Mouse (Mus musculus) cerebellum, adult 9-10 months (tissue): ENCODE data around the gene Pold1.
A peak's percentile ranks its signal among the peaks of the same experiment; 100 is the strongest.

Experiments
- DNase-seq: peaks from one replicate; pipeline ENCODE4 v3.0.0; 2022

Pold1 gene

GRCm38 (mm10) chr7:44548497-44549087, at the start of gene Pold1:
Pold1 (minus strand) TSS chr7:44548849.
- DNase-seq, result peak; percentile 100

DNA sequence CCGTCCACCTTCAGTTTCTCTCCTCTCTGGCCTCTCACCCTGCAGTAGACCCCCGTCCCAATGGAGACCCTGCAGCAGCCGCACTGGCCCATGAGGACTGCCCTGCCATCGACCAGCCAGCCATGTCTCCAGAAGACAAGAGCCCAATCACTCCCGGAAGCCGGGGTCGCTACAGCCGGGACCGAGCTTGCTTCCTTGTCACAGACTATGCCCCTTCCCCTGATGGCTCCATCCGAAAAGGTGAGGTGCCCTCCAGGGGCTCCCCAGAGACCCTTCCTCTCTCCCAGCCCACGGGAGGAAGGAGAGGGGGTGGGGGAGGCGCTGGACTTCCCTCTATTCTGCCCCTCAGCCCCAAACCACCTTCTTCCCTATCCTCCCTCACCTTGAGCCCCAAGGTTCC, 49.7 kb upstream of the Pold1 start:
- DNase-seq, result no peak

- DNase-seq, result no peak
Observed at GRCm38 (mm10) chr7:44597666-44598065, 49.0 kb upstream of the Pold1 start.

DNA sequence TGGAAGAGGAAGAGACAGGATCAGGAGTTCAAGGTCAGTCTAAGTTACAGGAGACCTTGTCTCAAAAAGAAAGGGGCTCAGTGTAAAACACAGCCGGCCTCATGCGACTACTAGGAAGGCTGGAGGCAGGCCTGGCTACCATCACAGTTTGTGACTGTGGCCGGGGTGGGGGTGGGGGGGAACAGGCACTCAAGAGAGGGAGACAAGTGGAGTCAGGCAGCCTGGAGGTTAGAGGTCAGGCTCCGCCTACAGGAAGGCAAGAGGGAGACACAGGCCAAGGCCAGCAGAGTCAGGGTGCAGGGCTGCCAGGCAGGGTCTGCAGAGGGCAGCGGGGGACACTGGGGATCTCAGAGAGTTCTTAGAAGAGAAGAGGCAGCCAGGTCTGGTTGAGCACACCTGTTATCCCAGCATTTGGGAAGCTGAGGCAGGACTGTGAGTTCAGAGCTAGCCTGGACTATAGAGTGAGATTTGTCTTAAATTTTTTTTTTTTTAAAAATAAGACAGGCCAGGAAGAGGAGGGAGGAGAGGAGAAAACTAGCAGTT, 48.4 kb upstream of the Pold1 start:
- peak; percentile 56 for DNase-seq

DNA sequence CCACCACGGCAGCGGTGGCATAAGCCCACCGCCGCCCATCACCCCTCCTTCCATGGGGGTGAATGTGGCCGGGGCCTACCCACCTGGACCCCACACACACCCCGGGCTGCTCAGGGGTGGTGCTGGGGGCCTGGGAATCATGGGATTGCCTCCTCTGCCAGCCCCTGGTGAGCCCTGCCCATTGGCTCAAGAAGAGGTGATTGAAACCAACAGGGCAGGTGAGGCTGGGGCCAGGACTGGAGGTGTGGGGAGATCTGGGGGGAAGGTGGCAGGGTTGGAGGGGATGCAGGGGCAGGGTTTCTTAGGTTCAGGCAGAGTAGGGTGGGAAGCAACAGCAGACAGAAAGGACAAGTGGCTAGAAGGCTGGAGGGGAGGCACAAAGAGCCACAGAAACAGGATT, 47.4 kb upstream of the Pold1 start:
- peak; percentile 52 for DNase-seq

GRCm38 (mm10) chr7:44595131-44595561, 46.5 kb upstream of the Pold1 start:
- DNase-seq, result peak; percentile 64

GRCm38 (mm10) chr7:44594291-44594690, 45.6 kb upstream of the Pold1 start:
- peak; percentile 95 for DNase-seq

GRCm38 (mm10) chr7:44593775-44594174, 45.1 kb upstream of the Pold1 start:
- DNase-seq, result peak; percentile 96

GRCm38 (mm10) chr7:44593051-44593450, 44.4 kb upstream of the Pold1 start:
- DNase-seq, result peak; percentile 69

DNA sequence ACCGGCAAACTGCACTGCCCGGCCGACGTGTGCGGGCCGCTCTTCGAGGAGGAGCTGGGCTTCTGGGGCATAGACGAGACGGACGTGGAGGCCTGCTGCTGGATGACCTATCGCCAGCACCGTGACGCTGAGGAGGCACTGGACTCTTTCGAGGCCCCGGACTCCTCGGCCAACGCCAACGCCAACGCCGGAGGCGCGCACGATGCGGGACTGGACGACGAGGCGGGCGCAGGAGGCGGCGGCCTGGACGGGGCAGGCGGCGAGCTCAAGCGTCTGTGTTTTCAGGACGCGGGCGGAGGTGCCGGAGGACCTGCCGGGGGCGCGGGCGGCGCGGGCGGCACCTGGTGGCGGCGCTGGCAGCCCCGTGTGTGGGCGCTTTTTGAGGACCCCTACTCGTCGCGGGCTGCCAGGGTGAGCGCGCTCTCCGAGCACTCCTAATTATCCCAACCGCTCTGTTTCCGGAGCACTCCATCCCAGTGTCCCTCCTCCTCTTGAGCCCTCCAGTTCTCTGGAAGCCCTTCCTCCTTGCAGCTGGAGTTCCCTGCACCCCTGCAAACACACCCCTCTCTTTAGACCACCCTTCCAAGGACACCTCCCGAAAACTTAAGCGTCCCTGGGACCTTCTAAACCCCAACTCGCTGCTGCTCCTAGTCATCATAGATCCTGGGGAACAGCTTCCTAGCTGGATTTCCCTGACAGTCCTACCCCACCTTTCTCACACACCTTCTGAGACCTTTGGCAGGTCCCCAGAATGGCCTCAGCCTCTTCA, 42.9 kb upstream of the Pold1 start:
- peak; percentile 70 for DNase-seq

- DNase-seq, result peak; percentile 98
Observed at GRCm38 (mm10) chr7:44590402-44591347, 42.0 kb upstream of the Pold1 start, which contains the start of gene Kcnc3. Kcnc3 (plus strand) TSS chr7:44590664.

DNA sequence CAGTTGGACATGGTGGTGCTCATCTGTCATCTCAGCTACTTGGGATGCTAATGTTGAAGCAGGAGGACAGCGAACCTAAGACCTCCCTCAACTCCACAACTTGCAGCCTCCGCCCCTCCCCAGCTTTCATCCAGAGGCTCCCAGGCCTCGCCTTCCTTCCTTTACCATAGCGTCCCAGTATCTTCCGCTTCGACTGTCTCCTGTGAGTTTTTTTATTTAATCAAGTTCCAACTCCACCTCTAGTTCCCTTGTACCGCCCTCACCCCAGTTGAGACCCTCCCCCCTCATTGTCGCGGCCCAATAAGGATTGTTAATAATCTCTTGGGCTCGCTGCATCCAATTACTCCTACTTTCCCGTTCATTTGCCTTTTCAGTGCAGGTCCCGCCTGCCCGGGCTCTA, 41.3 kb upstream of the Pold1 start:
- peak; percentile 82 for DNase-seq

GRCm38 (mm10) chr7:44589149-44589548, 40.5 kb upstream of the Pold1 start:
- peak; percentile 97 for DNase-seq

- no peak for DNase-seq
Observed at GRCm38 (mm10) chr7:44588338-44588737, 39.7 kb upstream of the Pold1 start.

DNA sequence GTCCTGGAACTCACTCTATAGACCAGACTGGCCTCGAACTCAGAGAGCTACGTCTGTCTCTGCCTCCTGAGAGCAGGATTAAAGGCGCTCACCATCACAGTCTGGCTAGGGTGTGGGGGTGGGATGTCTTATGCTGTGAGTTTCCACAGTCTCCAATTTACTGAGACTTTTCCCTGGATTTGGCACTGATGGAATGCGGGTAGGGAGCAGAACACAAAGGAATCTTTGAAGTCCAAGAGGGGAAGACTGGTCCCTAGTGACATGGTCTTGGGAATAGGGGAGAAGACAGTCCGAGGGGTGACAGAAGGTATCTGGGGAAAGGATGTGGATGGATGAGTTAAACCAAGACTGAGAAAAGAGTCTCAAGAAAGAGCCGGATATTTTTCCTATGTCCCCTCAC, 39.0 kb upstream of the Pold1 start:
- DNase-seq, result peak; percentile 61

DNA sequence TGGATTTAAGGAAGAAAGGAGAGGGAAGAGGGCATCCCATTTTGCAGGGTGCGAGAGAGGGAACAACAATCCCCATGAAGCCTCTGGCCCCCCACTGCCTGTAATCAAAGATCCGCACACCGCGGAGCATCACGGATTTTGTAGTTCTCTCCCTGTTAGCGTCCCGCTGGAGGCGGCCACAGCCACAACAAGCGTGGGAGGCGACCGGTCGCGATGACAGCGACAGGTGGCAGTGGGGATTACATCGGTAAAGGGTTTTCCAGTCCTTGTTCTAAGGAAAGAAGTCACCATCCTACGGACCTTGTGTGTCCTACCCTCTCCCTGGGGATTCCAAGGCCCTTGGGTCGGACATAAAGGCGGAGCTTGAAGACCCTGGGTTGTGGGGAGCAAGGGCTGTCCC, 38.3 kb upstream of the Pold1 start:
- DNase-seq, result peak; percentile 93

GRCm38 (mm10) chr7:44586518-44586917, 37.9 kb upstream of the Pold1 start:
- DNase-seq, result peak; percentile 88

DNA sequence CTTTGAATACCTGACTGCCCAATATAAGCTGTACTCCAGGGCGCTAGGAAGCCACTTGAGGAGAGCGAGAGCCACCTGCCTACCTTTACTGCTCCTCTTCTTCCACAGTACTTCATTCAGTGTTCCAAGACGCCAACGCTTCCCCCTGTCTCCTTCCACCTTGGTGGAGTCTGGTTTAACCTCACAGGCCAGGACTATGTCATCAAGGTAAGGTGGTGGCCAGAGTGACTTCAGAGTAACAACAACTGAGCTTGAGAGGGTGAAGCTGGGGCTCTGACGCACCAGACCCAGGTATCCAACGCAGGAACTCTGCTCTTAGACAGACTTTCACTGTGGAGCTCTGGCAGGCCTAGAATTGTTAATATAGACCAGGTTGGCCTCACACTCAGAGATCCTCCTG, 37.0 kb upstream of the Pold1 start:
- peak; percentile 60 for DNase-seq

GRCm38 (mm10) chr7:44584921-44585320, 36.3 kb upstream of the Pold1 start:
- DNase-seq, result peak; percentile 51

- DNase-seq, result peak; percentile 56
Observed at GRCm38 (mm10) chr7:44584265-44584804, 35.7 kb upstream of the Pold1 start.

DNA sequence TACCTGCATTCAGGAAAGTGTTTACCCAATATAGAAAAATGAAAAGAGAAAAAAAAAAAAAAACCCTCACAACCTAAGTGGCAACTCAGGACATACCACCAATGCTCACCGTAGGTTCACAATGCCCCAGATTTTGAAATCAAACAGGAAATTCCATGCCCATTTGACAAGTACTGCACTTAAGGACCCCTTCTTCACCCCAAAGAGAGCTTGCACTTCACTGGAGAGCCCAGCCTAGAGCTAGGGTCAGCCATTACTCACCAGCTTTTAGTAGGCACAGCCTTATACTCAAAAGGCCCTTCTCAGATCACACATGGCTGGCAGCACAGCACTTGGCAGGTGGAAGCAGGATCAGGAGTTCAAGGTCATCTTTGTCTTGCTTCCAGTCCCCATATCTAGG, 34.5 kb upstream of the Pold1 start:
- no peak for DNase-seq

GRCm38 (mm10) chr7:44582709-44583108, 34.1 kb upstream of the Pold1 start:
- no peak for DNase-seq

- no peak for DNase-seq
Observed at GRCm38 (mm10) chr7:44581637-44582036, 33.0 kb upstream of the Pold1 start.
